Mouse (Mus musculus) 3134 (cell line): ENCODE data around the gene Pde4d.

Experiments used
- DNase-seq: peaks from one replicate; pipeline ENCODE4 v3.0.0-alpha.2; 2011; ENCODE audit warnings: low spot score; ENCODE audit not compliant: insufficient read length; ENCODE audit errors: extremely low read depth

Pde4d gene

DNA sequence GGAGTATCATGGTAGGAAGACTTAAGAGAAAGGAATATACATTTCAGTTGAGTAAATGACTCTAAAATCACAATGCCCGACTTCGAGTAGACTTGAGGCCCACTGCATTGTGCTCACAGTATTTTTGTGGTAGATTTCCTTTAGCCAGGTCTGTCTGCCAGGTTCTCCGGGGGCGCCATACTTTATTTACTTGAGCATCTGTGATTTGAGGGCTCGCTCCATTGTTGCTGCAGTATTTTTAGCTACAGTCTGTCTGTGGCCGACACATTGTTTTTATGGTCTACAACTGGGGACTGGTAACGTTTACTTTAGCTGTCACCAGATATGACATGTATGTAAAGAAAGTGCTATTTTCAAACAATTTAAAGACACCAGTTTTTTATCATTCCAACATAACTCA is 359.4 kb downstream of the Pde4d start:
- no peak for DNase-seq

DNA sequence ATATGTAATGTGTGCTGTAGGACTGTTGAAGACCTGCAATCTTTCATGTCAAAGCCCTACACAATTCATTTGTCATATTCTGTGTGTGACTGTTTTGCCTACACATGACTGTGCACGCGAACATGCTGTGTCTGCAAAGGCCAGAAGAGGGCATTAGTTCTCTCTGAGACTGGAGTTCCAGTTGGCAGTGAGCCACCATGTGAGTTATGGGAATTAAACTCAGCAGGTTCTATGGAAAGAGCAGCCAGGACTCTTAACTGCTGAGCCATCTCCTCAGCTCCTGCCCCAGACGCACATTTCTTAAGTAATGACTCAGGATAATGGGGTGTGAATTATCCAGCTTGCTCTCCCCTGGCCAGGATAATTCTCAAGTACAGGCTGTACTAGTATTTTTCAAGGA is 363.2 kb downstream of the Pde4d start:
- peak; percentile 10 for DNase-seq

DNA sequence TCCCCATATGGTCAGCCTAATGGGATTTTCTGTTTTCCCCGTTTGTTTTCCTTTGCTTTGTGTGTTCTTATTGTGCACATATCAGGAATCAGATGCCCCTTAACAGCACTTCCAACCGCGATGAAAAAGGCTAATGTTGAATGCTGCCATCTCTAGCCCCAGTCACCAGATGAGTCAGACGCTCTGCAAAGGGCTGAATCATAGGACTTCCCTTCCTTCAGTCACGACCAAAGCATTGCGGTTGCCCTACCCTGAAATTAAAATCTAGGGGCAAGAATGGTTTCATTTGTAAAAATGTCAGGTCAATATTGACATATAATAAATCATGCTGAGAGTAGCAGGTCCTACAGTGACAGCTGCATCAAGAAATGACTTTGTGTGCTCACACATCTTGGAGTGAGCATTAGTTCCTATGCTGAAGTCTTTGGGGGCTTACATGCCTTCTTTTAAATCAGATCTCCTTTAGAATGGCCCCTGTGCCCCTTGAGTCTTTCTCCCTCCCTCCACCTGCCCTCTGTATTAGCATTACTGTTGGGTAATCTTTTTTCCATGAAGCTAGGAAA is 370.2 kb downstream of the Pde4d start:
- peak; percentile 39 for DNase-seq

DNA sequence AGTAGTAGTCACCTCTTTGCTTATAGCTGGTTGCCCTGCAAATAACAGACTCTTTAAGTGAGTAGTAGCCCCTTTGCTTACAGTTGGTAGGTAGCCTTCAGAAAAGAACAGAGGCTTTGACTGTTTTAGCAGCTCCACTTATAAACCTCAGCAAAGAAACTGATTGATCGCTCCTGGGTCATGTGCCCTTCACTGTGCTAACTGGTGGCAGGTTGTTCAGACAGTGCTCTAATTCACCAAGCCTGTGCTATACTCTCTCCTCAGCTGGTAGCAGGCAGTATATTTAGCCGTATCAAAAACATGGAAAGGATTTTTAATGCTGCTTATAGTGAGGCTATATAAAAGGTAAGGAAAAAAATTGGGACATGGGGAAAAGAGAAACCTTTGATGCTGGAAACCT is 370.7 kb downstream of the Pde4d start:
- no peak for DNase-seq

DNA sequence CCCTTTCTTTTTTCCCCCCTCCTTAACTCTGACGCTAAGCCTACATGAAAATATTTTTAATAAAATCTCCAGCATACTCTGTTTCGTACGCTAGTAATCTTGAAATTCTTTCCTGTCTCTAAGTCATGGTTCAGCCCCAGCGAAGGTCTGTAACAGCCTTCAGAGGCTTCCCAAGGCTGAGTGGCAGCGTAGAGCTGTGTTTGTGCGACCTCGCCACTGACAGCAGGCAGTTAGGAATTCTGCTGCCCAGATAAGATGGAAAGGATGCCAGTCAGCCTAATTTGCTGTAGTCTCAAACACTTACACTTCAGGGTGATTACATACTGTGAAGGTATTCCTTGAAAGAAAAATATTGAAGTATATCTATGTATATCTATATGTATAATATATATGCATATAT is 371.5 kb downstream of the Pde4d start:
- no peak for DNase-seq

DNA sequence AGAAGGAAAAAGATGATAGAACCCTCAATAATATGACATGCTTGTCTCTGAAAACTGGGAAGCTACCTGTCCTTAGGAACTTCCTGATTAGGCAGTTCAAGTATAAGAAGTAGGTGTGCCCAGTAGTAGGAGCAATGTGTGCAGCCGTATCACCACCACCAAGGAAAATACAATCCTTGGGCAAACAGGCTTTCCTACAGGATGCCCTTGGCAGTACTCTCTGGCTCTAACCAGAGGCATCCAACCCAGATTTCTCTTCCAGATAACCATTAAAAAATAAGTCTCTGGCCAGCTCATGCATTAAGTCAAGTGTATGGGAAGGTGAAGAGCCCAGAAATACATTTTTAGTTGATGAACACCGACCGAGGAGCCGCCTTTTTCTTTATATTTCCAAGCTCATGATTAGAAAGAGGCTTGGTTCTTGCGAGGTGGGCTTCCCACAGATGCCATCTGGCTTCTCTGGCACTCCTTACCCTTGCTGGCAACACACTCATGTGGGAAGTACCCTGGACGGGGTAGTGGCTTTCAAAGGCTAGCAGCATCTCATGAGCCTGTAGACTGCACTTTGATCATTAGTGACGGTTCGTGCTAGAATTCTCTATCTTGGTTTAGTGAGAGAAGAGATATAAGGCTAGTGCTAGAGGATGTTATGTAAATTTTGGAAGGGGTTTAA is 375.0 kb downstream of the Pde4d start:
- DNase-seq = no peak

DNA sequence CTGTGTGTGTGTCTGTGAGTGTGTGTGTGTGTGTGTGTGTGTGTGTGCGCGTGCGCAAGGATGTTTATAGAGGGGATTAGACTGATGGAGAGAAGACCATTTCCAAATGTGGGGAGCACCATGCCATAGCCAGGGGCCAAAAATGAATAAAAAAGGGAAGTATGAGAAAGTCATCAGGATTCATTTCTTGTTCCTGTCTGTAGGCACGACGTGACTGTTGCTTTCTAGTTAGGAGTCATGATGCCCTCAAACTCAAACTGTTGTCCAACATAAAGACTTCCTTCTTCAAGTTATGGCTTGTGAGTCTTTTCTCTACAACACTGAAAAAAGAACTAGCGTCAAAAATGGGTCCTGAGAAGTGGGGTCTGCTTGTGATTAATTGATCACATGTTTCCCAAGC is 375.8 kb downstream of the Pde4d start:
- no peak for DNase-seq

DNA sequence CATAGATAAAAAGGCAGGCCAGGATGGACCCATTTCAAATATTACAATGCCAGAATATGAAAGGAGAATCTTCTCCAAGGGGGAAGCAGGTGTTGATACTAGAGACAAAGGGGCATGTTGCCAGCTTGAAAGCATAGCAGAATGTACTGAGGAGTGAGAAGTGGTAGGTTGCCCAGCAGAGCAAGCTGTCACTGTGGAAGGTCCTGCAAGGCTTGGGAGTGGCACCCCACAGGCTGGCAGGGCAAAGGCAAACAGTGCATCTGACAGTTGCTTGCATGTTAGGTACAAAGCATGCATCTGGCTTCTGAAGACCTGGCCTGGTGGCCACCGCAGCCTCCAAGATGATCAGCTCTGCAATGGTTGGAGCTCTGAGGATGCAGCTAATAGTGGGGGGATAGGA is 384.4 kb downstream of the Pde4d start:
- DNase-seq = no peak

DNA sequence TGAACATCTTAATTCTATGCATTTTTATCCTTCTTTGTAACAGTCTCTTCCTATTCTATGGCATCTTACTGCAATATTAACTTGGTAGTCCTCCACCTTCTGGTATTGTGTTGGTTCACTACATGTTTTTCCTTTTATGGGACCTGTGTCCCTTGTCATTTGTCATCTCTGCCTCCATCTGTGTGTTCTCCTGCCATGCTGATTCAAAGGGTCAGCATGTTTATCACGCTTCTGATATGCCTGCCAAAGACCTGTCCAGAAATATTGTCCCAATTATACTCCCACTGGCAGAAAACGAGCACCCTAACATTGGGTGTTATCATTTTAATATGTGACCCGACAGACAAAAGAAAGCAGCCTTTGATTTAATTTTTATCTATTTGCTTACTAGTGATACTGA is 386.6 kb downstream of the Pde4d start:
- no peak for DNase-seq

DNA sequence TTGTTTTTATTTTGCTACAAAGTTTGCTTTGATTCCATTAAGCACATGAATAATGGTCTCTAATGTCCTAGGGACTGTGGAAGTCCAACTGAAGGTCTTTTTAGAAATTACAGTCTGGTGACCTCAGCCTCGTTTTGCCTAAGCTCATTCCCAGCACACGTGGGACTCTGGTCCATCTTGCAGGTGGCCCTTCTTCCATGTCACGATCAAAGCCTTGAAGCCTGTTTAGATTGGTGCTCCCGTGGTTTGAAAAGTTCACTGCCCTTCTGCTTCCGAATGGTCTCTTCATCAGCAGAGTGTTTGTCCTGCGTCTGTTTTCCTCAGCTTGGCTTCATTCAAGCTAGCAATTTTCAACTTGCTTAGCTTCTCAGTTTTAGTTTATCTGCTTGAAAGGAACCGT is 389.4 kb downstream of the Pde4d start:
- no peak for DNase-seq

DNA sequence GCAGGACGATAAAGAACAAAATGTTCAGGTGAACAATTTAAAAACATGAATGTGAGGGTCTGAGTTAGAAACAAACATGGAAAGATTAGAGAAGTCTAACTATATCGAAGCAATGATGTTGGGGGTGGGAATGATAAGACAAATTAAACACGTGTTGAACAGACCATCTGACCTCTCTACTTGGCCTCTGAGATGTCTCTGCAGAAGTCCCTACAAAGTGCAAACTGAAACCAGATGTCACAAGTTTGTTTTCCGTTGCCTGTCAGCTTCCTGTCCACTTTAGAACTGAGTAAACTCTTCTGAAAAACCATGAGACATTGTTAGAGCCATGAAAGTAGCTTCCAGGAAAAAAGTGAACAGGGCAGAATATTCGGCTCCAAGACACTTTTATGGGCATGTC is 404.3 kb downstream of the Pde4d start:
- DNase-seq = no peak

DNA sequence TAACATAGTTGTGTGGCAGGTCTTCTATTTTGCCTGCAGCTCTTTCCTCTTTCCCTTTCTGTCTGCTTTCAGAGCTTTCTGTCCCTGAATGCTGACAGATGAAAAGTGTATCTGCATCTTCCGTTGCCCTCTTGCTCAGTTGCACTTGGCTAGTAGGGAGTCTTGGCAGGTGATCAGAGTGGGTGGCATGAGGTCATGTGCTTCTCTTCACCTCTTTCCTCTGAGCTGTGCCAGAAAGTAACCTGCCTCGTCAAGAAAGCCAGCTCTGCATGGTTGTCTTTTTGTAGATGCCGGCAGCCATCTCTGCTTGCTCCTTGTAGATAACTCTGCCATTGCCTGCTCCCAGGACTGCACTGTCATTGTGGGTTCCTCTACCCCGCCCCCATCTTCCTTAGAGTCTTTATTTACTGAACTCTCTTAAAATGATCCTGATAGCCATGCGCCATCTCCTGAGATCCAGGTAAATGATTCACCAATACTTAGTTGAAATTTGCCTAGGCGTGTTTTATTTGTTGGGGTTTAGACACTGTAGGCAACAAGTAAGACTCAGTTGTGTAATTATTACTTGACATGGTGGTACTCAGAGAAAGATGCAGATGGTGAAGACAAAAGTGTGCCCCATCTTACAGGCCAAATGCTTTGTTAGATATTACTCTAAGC is 407.2 kb downstream of the Pde4d start:
- DNase-seq = no peak

DNA sequence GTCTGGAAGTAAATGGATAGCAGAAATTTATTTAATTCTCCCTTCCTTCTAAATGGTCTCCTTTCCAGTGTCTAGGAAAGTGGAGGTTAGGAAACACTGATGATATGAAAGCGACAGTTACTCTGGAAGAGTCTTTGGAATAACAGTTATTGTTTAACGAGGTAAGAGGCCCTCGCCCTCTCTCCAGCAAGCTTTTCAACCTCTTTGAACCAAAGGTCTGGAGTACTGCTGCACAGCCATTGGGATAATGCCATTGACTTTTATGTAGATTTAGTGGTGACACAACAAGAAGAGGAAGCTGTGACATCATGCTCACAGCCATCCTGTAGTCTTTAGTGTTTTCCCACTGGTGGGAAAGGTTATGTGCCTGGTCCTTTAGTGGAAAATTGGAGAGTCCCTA is 409.6 kb downstream of the Pde4d start:
- DNase-seq = no peak

DNA sequence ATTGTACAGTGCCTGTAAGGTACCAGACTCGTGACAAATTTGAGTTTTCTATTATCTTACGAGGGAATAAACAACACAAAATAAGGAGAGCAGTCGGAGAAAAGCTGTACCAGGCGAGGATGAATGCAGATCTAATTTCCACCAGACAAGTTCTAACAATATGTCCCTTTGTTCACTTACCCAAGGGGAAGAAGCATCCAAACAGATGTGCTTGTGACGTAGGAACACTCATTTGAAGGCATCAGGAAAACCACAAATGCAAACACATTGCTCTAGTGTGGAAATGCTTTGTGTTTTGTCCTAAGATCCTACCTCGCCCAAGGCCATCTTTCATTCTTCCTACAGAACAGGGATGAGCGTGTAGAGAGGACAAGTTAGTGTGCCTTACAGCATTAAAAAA is 411.0 kb downstream of the Pde4d start:
- DNase-seq = no peak

DNA sequence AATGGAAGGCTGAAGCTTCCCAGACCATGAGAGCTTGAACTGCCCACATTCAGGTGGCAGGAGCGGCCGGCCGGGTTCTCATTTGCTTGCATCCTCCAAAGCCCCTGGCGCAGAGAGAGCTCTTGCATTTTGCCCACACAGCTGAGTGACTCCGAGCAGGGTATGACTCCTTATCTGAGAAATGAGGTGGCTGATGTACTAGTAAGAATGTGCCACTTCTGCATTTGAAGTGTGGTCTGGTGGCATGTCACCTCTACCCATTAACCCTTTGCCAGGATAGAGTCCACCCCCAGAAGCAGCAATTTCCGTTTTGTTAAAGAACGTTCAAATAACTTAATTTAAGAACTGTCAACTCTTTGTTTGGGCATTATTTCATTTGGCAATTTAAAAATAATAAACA is 412.0 kb downstream of the Pde4d start:
- DNase-seq = no peak

DNA sequence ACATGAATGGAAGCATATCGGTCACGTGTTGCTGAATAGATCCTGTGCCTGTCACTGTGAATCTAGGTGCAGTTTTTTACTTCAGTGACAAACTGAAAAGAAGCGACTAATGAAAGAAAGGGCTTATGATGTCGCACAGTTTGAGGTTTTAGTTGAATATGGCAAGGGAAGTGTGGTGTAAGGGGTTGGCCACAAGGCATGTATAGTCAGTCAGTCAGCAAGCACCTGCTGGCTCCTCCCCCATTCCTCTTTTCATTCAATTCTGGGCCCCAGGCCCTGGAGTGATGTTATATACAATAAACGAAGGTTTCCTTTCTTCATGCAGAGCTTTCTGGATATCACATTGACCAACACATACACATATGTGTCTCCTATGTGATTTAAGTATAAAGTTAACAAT is 412.4 kb downstream of the Pde4d start:
- DNase-seq = no peak

DNA sequence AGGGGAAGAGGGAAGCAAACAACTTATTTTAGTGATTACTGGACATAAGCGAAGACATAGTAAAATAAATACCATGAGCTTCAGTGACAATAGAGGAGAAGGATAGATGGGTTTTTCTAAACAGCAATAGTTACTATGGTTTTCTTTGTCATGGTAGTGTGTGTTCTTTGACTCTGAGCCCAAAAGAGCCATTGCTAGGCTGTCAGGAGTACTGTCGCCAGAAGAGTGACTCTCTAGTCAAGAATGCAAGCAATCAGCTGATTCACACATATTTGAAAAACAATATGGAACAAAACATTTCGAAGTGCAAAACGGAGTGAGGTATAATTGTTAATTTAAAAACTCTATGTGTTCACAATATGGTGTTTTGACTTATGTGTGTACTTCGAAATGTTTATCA is 450.4 kb downstream of the Pde4d start:
- no peak for DNase-seq

DNA sequence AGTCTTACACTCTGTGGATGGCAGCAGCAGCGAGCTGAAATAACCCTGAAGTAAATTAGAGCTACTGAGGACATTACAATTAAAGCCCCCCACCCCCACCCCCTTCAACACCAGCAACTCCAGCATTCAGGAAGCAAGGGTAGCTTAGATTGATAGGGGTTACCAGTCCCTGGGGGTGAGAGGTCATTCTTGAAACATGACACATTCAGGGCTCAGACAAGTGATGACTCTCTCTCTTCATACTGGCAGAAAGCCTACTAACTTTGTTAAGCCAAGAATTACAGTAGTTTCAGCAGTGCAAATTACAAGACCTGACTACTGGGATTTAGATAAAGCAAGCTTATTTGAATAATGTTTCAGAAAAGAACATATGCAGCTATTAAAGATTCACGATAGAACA is 455.4 kb downstream of the Pde4d start:
- no peak for DNase-seq

DNA sequence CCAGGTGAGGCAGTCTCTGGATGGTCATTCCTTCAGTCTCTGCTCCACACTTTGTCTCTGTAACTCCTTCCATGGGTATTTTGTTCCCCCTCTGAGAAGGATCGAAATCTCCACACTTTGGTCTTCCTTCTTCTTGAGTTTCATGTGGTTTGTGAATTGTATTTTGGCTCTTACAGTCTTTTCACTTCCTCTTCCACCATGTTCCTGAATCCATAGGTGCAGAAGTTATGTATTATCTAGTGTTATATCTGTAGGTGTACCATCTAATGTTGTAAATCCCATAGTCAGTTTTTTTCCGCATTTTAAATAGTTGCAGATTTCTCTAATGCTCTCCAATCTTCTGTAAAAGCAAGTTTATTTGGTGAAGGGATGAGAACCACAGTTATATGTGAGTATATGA is 459.4 kb downstream of the Pde4d start:
- DNase-seq = no peak

DNA sequence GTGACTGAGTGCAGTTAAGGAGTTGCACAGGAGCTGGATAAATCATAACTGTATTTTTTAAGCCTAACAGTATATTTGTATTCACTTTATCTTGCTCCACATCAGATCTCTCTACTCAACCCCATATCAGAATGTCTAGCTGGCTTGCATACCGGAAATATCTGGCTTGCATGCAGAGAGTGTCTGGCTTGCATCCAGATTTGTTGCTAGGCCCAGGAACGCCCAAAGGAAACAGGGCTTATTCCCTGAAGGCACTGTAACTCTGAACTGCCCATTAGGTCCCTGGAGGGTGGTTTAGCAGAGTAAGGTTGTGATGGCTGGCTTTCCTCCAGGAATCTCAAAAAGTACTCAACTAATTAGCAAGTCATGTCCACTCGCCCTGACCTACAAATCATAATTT is 464.9 kb downstream of the Pde4d start:
- no peak for DNase-seq

DNA sequence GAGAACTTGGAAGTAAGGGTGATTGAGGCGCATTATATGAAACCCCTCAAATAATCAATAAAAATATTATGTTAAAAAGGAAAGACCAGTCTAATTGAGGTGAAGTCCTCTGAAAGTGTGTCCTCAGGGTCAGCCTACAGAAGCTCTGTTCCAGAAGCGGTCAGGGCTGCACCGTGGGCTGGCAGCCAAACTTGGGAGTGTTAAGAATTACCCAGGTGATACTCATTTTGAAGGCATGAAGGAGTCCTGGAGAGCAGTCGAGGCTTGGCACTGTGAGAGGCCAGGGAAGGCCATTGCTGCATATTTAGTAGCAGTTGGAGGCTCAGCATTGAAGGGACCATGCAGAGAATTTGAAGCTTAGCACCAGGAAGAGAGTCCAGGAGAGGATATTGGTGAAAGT is 471.4 kb downstream of the Pde4d start:
- no peak for DNase-seq

DNA sequence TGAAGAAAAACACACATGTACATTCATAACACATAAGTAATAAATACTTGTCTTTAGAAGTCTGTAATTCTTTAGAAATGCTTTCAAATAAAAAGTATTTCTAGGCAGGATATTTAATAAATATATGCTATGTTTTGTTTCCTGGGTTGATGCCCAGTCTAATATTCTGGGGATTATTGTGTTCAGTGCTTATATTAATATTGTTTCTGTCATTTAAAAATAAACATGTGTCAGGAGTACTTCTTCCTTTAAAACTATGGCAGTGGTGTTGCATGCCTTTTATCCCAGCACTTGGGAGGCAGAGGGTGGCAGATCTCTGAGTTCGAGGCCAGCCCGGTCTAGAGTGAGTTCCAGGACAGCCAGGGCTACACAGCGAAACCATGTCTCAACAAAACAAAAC is 485.1 kb downstream of the Pde4d start:
- DNase-seq = no peak

DNA sequence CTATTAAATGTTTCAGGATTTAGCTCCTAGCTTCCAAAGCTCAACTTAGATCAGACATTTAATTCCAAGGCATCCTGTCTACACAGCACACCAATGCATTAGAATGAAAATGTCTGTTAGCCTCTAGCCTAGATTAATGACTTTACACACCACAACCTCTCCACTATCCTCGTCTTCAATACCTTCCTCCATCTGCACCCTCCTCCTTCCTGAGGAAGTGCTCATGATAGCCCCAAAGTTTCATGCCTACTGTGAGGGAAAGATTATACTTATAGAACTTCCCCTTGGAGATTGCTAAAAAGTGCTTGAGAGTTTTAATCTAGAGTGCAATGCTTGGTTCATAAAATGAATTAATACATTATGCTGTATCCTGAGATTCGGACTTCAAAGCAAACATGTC is 487.5 kb downstream of the Pde4d start:
- no peak for DNase-seq
